Mouse (Mus musculus): ENCODE measurements around the gene Lypd8.
"Not testable (repeated sequence)": the region's sequence is repeated elsewhere in the genome, so short reads cannot be mapped to it uniquely, and the experiment has no call there.

The Lypd8 gene

GRCm38 (mm10) chr11:58378763-58379278, at the start of gene Lypd8:
Gene Lypd8 (plus strand): TSS chr11:58379043.
- no peak for DNase-seq (ENCODE audit: low read depth, low spot score)

DNA sequence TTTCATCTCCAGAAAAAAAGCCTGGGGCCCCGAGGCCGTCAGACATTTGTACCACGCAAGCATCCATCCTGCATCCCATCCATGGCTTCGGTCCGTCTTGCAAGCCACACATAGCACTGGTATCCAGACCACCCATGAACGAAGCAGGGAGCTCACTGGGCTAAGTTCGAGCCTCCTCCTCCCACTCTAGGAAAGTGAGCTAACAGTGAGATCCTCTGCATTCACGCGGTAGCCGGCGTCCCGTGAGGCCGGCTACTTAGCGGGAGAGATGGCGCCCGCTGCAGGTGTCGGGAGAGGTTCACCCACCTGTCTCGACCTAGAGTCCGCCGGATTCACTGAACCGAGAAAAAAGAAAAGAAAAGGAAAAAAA, 49.0 kb upstream of the Lypd8 start:
- DNase-seq (ENCODE audit: low read depth, low spot score) = no peak

DNA sequence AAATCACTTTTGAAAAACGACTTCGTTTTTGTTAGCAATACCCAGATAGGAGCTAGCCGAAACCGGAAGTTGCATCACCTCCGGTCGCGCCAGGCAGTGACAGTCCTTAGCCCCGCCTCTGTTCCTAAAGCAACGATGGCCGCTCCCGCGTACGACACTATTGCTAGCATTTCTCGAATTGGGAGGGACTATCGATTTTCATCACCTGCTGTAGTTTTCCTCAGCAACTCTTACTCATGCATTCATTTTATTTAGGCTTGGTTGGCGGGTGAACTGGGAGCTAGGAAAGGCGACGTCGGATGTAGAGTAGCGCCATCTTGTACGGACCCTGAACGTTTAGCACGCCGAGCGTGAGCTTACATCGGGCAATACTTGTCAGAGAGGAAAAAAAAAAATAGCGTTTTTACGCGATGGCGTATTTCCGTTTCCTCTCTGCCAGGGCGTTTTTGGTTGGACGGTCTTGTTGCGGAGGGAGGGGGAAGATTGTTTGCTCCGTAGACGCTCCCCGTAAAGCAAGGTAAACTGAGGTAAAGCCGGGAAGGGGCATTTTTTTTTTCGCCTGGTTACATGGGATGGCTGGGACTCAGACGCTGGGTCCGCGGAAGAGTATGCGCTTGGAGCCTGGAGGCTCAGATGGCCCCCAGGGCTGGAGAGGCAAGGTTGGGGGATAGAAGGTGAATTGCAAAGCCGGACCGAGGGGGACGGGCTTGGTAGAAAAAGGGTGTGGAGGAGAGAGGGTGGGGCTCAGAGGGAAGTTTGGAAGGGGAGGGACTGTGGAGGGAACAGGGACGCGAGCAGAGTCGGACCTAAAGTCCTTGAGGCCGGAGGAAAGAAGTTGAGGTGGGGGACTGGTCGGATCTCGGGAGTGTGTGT, 48.3 kb upstream of the Lypd8 start, which contains the start of the genes Zfp672 and Sh3bp5l:
Zfp672 (minus strand) TSS at position 64 of the 873 bp plus-strand sequence.
Sh3bp5l (plus strand) TSS at position 449 of the 873 bp plus-strand sequence.
- peak; percentile 96 for DNase-seq (ENCODE audit: low read depth, low spot score)

DNA sequence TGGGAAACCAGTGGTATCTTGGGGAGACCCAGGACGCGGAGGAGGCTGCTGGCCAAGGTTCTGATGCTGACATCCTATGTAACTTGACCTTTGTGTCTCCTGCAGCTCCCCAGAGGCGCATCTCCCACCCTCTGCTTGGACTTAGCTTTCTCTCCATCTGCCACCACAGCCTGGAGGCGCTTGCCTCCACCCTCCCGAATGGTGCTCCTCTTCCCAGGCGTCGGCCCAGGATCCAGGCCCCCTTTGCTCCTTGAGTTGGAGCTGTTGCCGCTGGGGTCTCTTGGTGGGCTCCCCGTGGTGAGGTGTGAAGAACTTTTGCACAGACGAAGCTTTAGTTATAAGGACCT, 47.7 kb upstream of the Lypd8 start:
- no peak for DNase-seq (ENCODE audit: low read depth, low spot score)

DNA sequence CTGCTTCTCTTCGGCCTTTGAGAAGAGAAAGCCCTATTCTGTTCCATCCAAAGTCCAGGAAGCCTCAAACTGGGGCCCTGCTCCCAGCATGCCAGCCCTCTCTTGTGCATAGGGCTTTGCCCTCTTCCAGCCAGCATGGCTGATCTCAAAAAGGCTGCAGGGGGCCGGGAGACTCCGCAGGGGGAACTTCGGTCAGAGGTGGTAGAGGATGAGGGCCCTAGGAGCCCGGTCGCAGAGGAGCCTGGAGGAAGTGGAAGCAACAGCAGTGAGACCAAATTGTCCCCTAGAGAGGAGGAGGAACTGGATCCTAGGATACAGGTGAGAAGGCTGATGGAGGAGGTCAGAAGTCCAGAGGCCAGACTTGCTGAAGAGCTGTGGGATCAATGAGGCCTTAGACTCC, 47.3 kb upstream of the Lypd8 start:
- no peak for DNase-seq (ENCODE audit: low read depth, low spot score)

DNA sequence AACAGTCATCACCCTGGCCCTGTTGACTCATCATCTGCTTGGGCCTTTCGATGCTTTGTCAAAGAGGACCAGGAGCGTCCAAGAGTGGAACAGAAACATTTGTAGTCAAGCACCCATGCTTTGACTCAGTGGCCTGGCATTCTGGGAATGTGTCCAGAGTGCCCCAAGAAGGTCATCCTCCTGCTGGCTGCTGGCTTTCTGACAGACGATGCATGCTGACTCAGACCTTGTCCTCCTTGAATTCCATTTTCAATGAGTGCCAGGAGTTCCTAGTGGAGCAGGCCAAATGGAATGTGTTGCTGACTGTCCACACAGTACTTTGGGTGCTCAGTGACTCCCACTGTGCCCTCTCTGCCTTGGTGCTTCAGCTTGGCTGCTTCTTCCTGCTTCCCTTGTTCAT, 44.1 kb upstream of the Lypd8 start:
- no peak for DNase-seq (ENCODE audit: low read depth, low spot score)

- DNase-seq (ENCODE audit: low read depth, low spot score) = no peak
These were observed 32.1 kb upstream of the Lypd8 start for GRCm38 (mm10) chr11:58346745-58347144.

GRCm38 (mm10) chr11:58350628-58351027, 28.2 kb upstream of the Lypd8 start:
- peak; percentile 26 for DNase-seq (ENCODE audit: low read depth, low spot score)

- DNase-seq (ENCODE audit: low read depth, low spot score) = no peak
These were observed 27.7 kb upstream of the Lypd8 start for GRCm38 (mm10) chr11:58351179-58351578.

DNA sequence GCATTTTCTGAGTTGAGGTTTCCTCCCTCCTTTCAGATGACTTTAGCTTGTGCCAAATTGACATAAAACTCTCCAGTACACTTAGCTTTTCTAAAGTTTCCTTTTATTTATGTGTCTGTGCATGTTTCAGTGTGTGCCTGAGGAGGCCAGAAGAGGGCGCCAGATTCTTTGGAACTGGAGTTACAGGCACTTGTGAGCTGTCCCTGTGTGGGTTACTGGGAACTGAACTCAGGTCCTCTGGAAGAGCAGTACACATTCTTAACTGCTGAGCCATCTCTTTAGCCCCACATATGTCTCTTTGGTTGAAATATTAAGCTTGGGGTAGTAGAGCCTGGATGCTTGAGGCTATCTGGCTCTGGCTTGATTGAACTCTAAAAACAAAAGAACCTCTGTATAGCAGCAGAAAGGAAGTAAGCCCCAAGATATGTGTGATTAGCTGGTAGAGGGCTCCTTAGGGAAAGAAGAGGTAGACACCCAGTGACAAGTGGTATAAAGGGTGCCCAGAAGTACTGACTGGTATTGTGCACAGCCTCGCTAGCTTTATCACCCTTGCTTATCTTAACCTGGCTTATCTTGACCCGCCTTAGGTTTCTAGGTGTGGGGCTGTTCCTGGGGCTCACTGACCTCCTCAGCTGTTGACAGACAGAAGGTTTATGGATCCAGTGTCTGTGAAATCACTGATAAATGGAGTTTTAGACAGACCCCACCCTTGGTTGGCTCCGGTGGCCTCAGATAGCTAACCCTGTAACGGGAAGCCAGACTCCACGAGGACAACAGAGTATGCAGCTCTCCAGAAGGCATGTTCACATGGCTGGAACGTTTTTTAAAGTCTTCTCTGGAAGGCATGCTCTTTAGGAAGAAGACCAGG, 25.9 kb upstream of the Lypd8 start:
- peak; percentile 42 for DNase-seq (ENCODE audit: low read depth, low spot score)

DNA sequence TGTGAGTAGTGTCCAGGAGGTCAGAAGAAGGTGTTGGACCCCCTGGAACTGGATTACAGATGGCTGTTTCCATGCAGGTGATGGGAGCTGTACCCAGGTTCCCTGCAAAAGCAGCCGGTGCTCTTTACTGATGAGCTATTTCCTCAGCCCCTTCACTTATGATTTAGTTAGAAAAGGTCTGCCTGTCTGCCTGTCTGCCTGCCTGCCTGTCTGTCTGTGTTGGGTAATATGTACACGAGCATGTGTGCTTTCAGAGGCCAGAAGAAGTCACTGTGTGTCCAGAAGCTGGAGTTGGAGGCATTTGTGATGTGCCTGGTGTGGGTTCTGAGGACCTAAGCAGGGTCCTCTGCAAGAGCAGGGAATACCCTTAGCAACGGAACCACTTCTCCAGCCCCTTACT, 25.1 kb upstream of the Lypd8 start:
- DNase-seq (ENCODE audit: low read depth, low spot score) = no peak

GRCm38 (mm10) chr11:58354476-58354875, 24.4 kb upstream of the Lypd8 start:
- DNase-seq (ENCODE audit: low read depth, low spot score) = no peak

DNA sequence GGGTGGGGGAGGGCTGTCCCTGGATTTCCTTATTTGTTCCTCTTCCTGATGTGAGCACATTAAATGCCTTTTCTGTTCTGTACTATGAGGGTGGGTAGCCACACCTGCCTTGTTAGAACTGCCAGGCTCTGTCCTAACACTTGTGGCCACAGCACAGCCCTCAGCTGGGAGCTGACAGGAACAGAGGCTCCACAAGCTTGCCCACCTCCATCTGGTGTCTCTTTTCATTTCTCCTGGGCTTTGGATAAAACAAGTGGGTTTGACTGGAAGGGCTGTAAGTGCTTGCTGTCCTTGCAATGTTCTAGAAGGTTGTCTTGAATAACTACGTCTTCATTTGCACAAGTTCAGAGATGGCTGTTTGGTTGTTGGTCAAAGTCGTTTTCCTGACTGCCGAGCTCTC, 23.9 kb upstream of the Lypd8 start:
- no peak for DNase-seq (ENCODE audit: low read depth, low spot score)

- no peak for DNase-seq (ENCODE audit: low read depth, low spot score)
These were observed 21.8 kb upstream of the Lypd8 start for GRCm38 (mm10) chr11:58357042-58357441.

GRCm38 (mm10) chr11:58357844-58358534, 20.9 kb upstream of the Lypd8 start:
- DNase-seq (ENCODE audit: low read depth, low spot score) = no peak

DNA sequence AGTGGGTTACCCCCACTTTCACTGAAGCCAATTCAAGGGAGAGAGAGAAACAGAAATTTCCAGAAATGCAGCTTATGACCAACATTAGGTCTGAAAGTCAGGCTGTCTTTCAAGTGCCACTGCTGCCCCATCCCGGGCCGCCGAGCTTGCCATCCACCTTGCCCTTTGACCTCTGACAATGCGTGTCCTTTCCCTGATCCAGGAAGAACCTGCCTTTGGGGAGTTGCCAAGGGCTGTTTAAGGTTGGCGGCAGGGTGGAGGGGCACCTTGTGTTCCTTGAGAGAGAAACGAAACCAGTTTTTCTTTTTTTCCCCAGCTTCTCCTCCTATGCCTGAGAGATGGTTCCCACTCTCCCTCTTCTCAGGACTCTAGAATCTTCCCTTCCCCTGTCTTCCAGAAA, 16.3 kb upstream of the Lypd8 start:
- DNase-seq (ENCODE audit: low read depth, low spot score) = not testable (repeated sequence)

GRCm38 (mm10) chr11:58364454-58364853, 14.4 kb upstream of the Lypd8 start:
- no peak for DNase-seq (ENCODE audit: low read depth, low spot score)

GRCm38 (mm10) chr11:58366191-58366590, 12.7 kb upstream of the Lypd8 start:
- not testable (repeated sequence) for DNase-seq (ENCODE audit: low read depth, low spot score)

- no peak for DNase-seq (ENCODE audit: low read depth, low spot score)
These were observed 1.6 kb upstream of the Lypd8 start for GRCm38 (mm10) chr11:58377273-58377672.

DNA sequence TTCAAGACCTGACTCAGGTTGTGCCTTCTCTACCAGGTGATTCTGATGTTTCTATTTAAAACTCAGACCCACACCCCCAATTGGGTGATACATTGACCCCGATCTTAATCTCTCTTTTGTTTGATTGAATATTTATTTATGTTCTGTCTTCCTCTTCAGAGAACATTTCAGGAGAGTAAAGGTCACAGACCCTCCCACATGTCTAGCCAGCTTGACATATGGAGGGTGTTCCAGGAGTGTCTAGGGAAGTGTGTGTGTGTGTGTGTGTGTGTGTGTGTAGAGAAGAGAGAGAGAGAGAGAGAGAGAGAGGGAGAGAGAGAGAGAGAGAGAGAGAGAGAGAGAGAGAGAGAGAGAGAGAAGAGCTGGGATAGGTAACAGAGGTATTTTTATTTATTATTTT, 1.2 kb upstream of the Lypd8 start:
- no peak for DNase-seq (ENCODE audit: low read depth, low spot score)

GRCm38 (mm10) chr11:58379516-58379915, 673 bp downstream of the Lypd8 start:
- no peak for DNase-seq (ENCODE audit: low read depth, low spot score)

GRCm38 (mm10) chr11:58382471-58382870, 3.6 kb downstream of the Lypd8 start:
- DNase-seq (ENCODE audit: low read depth, low spot score) = no peak
